Comparison of ENCODE assay signal across 11 mouse cellular contexts in the genomic region with DNA sequence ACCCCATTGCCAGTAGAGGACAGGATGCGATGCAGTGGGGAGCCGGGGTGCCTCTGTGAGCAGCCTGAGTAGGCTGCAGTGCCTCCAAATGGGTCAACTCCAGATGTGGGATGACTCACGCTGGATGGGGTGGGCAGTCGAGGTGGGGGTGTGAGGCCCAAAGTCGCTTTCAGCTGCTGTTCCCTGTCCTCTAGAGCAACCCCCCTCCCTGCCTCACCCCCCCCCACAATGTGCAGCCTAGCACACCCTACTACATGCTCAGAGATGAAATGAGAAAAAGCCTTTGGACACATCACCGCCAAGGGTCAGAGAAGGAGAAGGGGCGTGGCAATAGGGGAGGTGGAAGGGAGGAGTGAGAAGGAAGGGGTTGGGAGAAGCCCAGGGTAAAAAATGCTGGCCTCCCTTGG.
DNase-seq lines count a peak whose midpoint lies in the region; ATAC-seq lines count a peak whose summit lies in the region.
"Had no signal": no experiment of that assay in that cellular context is flagged by ENCODE, and none has a peak within 500 bp of the region (broad histone marks: within the 10 kb centered on the region; RNA-seq: fewer than 3 reads in every experiment).

No protein-coding gene starts in this region.

- H3K4me1 ChIP-seq in neural tube, embryonic 12.5 days, result peaks cover 22% of the 10 kb centered on the region
- peaks cover 38% of the 10 kb centered on the region for H3K4me1 ChIP-seq in intestine, embryonic 14.5 days (replicated peaks; ENCODE audit: control insufficient read depth, insufficient read depth, low read length)
- peaks cover 18% of the 10 kb centered on the region for H3K4me1 ChIP-seq in stomach, embryonic 16.5 days (ENCODE audit: control insufficient read depth, insufficient read depth, low read length)

- no peak for ATAC-seq in neural tube, embryonic 12.5 days (ENCODE audit: low FRiP score, low read depth)
- peak; percentile 40; the same call in 1 of the 2 replicates for ATAC-seq in intestine, embryonic 14.5 days (replicated peaks; ENCODE audit: low FRiP score, low TSS enrichment, low read depth)
- ATAC-seq in stomach, embryonic 16.5 days (ENCODE audit: insufficient read depth, low FRiP score), result peak; percentile 49

- WGBS in neural tube, embryonic 12.5 days, result 9% methylated on average over 7 of the region's 7 CpGs
- WGBS in intestine, embryonic 14.5 days, result 16% methylated on average over 7 of the region's 7 CpGs
- 6% methylated on average over 7 of the region's 7 CpGs for WGBS in stomach, embryonic 16.5 days

- H3K9ac ChIP-seq in neural tube, embryonic 12.5 days, result no peak overlapping the region
- no peak overlapping the region for H3K9ac ChIP-seq in intestine, embryonic 14.5 days (ENCODE audit: low read length)
- H3K9ac ChIP-seq in stomach, embryonic 16.5 days (ENCODE audit: low read length), result peak overlapping the region; percentile 73

- no peak for DNase-seq in neural tube, embryonic 10.5 days (ENCODE audit: extremely low spot score, low spot score)
- DNase-seq in gastrocnemius, postnatal 14 days, result peak; percentile 76
- no peak for DNase-seq in intestine, embryonic 14.5 days (ENCODE audit: low spot score)
- no peak for DNase-seq in spleen, postnatal 36 days (ENCODE audit: low spot score in 2 of 2)
- DNase-seq in ovary, postnatal 36 days (ENCODE audit: low spot score), result no peak
- no peak for DNase-seq in spleen, postnatal 4 days (ENCODE audit: low spot score in 2 of 2)
- DNase-seq: layer of hippocampus, postnatal 36 days; thymus, adult 18-20 months had no signal

- H3K27ac ChIP-seq in neural tube, embryonic 12.5 days, result no peak overlapping the region
- H3K27ac ChIP-seq in intestine, embryonic 14.5 days (ENCODE audit: low read depth), result peak overlapping the region; percentile 84
- peak overlapping the region; percentile 97 for H3K27ac ChIP-seq in stomach, embryonic 16.5 days (ENCODE audit: low read length)

- no peaks in the 10 kb centered on the region for H3K36me3 ChIP-seq in neural tube, embryonic 12.5 days
- H3K36me3 ChIP-seq in intestine, embryonic 14.5 days (ENCODE audit: control insufficient read depth, insufficient read depth, low read length), result no peaks in the 10 kb centered on the region
- no peaks in the 10 kb centered on the region for H3K36me3 ChIP-seq in stomach, embryonic 16.5 days (ENCODE audit: control insufficient read depth, insufficient read depth, low read length)

- no peaks in the 10 kb centered on the region for H3K9me3 ChIP-seq in neural tube, embryonic 12.5 days
- H3K9me3 ChIP-seq in intestine, embryonic 14.5 days (ENCODE audit: control insufficient read depth, low read length), result no peaks in the 10 kb centered on the region
- no peaks in the 10 kb centered on the region for H3K9me3 ChIP-seq in stomach, embryonic 16.5 days (replicated peaks; ENCODE audit: control insufficient read depth, low read length)

- H3K4me2 ChIP-seq in neural tube, embryonic 12.5 days (replicated peaks), result 0 out of 2 replicates have a peak overlapping the region, but pooled peaks have one; percentile 1
- peak overlapping the region; percentile 49 for H3K4me2 ChIP-seq in intestine, embryonic 14.5 days (ENCODE audit: low read length)
- peak overlapping the region; percentile 54 for H3K4me2 ChIP-seq in stomach, embryonic 16.5 days (ENCODE audit: low read depth, low read length)

- intact Hi-C loops in gastrocnemius, postnatal 14 days (cut with DNase I; ENCODE audit: low total_unique reads), result no loop called here

- H3K27me3 ChIP-seq in neural tube, embryonic 12.5 days (replicated peaks), result peaks cover 13% of the 10 kb centered on the region; the same call in 1 of the 2 replicates
- H3K27me3 ChIP-seq in intestine, embryonic 14.5 days (replicated peaks; ENCODE audit: control insufficient read depth, insufficient read depth, low read length), result no peaks in the 10 kb centered on the region
- H3K27me3 ChIP-seq in stomach, embryonic 16.5 days (ENCODE audit: control insufficient read depth, insufficient read depth, low read length), result no peaks in the 10 kb centered on the region

- H3K4me3 ChIP-seq in neural tube, embryonic 12.5 days, result no peak overlapping the region
- no peak overlapping the region for H3K4me3 ChIP-seq in intestine, embryonic 14.5 days (ENCODE audit: low read depth, low read length)
- H3K4me3 ChIP-seq in stomach, embryonic 16.5 days (replicated peaks; ENCODE audit: low read length), result peak overlapping the region; percentile 33
- H3K4me3 ChIP-seq: erythroblast, embryonic 14.5 days had no signal

Comparison
In these comparisons a context has a peak if more than half of its experiments do, and no peak if none do; other contexts are left out.
1. H3K4me2 ChIP-seq: peak in every context shown above with its lines; median percentile 54 in stomach, embryonic 16.5 days; 49 in intestine, embryonic 14.5 days; 1 in neural tube, embryonic 12.5 days.